Mouse (Mus musculus) testis, adult 2 months (tissue): Measurements from ENCODE around the gene Mbd6. TPM values are rescaled to one million over a fixed set of nuclear protein-coding genes. Genes with fewer than 3 reads are reported as not detected.

Experiments used
- H3K27ac ChIP-seq: fragments of 200-500 bp; 2 replicates; pipeline ENCODE4 v1.5.1; 2012; ENCODE audit warnings: low read depth, low read length; ENCODE audit not compliant: control insufficient read depth, insufficient read depth
- H3K27me3 ChIP-seq: fragments of 200-500 bp; 2 replicates; pipeline ENCODE4 v1.6.1; 2012; ENCODE audit warnings: mild to moderate bottlenecking, low read length, moderate library complexity; ENCODE audit not compliant: control insufficient read depth, insufficient read depth
- H3K36me3 ChIP-seq: fragments of 200-500 bp; 2 replicates; pipeline ENCODE4 v1.6.1; 2012; ENCODE audit warnings: mild to moderate bottlenecking, low read length; ENCODE audit not compliant: control insufficient read depth, insufficient read depth
- H3K4me1 ChIP-seq: fragments of 200-500 bp; 2 replicates; pipeline ENCODE4 v1.6.1; 2012; ENCODE audit warnings: low read length; ENCODE audit not compliant: control insufficient read depth, insufficient read depth
- H3K4me3 ChIP-seq: fragments of 200-500 bp; 2 replicates; pipeline ENCODE4 v1.5.1; 2012; ENCODE audit warnings: low read depth, mild to moderate bottlenecking, low read length, moderate library complexity, mixed read lengths; ENCODE audit not compliant: control insufficient read depth
- CTCF ChIP-seq: fragments of 200-500 bp; IDR thresholded peaks from 2 replicates; pipeline ENCODE4 v1.5.1; 2012; ENCODE audit warnings: low read depth, mild to moderate bottlenecking, inconsistent platforms, low read length, moderate library complexity; ENCODE audit not compliant: control insufficient read depth, insufficient read depth, insufficient replicate concordance
- POLR2A ChIP-seq: fragments of 200-500 bp; IDR thresholded peaks from 2 replicates; pipeline ENCODE4 v1.6.1; 2012; ENCODE audit warnings: low read depth, mild to moderate bottlenecking, inconsistent platforms, low read length, moderate library complexity; ENCODE audit not compliant: control insufficient read depth
- polyA plus RNA-seq: library from polyadenylated mRNA; depleted of rRNA; stranded (reverse); fragments of >200 nt; gene quantifications from 2 replicates; pipeline ENCODE4 v1.2.3, GENCODE M21; 2012

Mbd6 gene
- polyA plus RNA-seq, 1 experiment: 74.1 TPM

DNA sequence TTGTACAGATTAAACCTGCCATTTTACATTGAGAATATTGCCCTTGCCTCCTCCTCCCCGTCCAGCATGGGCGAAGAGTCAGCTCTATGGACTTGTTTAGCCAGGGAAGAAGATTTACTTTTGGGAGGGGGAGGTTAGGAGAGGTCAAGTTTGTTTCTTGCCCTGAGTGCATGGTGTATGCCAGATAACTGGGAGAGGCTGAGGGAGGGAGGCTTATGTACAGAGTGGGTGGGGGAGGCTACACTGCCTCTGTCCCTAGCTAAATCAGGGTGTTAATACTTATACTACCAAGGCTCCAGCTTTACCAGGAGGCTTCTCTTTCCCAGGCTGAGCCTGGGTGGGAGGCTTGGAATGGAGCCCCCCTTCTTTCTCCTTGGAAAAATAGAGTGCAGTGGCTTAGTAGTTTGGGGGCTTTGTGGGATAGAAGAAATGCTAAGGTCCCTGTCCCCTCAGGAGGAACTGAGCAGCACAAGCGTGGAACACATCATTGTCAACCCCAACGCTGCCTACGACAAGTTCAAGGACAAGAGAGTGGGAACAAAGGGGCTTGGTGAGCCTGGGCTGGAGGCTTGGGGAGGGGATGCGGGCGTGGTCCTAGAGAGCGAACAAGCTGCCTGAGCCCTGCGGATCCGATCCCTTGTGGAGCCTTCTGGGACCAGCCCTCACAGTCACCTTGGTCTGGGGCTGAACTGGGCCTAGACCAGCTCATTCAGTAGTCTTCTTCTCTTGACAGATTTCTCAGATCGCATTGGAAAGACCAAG is 14.4 kb downstream of the Mbd6 start:
- H3K36me3 ChIP-seq: peaks cover 3% of the 10 kb centered on the region
- H3K27ac ChIP-seq: no peak overlapping the region
- no peaks in the 10 kb centered on the region for H3K4me1 ChIP-seq
- no peaks in the 10 kb centered on the region for H3K27me3 ChIP-seq
- TF ChIP-seq POLR2A: no peak
- H3K4me3 ChIP-seq: no peak overlapping the region

DNA sequence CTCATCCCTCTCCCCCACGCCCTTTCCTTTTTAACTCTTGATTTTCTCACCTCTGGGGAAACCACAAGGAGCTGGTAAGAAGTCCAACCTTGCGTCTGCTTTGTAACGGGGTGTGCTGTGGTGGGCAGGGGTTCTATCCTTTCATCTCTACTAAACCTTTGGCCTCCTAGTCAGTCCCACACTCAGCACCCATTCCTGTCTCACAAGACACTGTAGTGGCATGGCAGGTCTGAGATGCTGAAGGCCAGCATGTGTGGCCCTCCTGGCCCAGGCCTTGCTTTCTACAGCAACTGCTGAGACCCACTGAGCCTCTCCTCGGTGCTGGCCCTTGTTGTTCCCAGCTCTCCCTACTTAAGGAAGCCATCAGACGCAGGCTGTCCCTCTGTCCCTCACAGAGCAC is 16.4 kb downstream of the Mbd6 start:
- no peak overlapping the region for H3K27ac ChIP-seq
- no peak overlapping the region for H3K4me3 ChIP-seq
- peaks cover 5% of the 10 kb centered on the region for H3K36me3 ChIP-seq
- TF ChIP-seq CTCF: no peak
- TF ChIP-seq POLR2A: no peak
- no peaks in the 10 kb centered on the region for H3K27me3 ChIP-seq
- peaks cover 1% of the 10 kb centered on the region for H3K4me1 ChIP-seq

DNA sequence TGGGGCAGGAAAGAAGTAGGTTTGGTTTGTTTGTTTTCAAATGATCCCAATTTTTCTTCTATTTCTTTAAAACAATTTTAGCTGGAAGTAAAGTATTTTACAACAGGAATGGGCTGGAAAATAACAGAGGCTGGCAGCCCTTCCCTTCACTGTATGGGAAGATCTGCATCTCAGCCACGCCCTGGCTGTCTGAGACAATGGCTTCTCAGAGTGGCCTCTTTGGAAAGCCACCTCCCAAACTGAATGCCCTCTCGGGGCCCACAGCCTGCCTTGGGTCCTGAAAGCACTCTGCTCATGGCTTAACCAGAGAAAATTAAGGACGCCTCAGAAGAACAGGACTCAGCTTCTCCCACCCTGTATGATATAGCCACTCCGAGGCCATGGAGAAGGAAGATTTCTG is 18.9 kb downstream of the Mbd6 start:
- no peak overlapping the region for H3K4me3 ChIP-seq
- peaks cover 4% of the 10 kb centered on the region for H3K4me1 ChIP-seq
- H3K36me3 ChIP-seq: peaks cover 3% of the 10 kb centered on the region
- H3K27ac ChIP-seq: no peak overlapping the region
- TF ChIP-seq CTCF: no peak
- no peak for TF ChIP-seq POLR2A
- H3K27me3 ChIP-seq: no peaks in the 10 kb centered on the region

DNA sequence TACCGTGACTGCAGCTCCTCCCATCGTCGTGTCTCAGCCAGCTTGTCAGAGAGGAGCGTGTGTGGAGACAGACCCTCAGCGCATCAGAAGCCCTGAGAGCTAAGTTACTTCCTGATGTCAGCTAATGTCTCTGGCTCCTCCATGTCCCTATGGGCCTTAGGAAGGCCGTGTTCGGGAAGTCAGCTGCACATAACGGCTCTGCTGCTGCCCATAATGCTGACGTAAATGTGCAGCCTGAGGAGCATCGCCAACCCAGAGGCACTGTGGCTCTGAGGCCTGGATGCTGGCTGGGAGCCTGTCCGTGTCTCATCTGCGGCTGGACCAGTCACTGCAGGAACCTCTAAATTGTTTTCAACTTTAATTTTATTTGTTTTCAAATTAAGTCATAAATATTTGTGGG is 19.8 kb downstream of the Mbd6 start:
- Histone ChIP-seq H3K4me1 (peaks cover 4% of the 10 kb centered on the region), H3K4me3 (no peak overlapping the region), H3K27me3 (no peaks in the 10 kb centered on the region), H3K36me3 (peaks cover 1% of the 10 kb centered on the region), H3K27ac (no peak overlapping the region)
- TF ChIP-seq CTCF: no peak
- no peak for TF ChIP-seq POLR2A

DNA sequence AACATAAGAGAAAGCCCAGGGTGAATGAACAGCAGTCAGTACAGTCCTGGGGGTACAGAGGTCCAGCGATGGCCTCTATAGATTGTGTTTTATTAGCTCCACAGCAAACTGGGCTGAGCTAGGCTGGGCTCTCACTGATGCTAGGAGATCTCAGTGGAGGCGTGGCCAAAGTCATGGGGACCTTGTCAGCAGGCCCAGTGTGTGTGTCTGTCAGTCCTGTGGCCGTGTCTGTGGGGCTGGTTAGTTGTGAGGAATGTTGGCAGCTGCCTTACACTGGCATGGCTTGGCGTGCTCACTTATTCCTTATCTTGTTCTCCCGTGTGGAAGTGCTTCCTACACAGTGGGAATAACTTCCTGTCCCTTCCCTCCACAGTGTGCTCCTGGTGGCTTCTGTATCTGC is 20.4 kb downstream of the Mbd6 start:
- TF ChIP-seq POLR2A (no peak), CTCF (no peak)
- Histone ChIP-seq H3K4me1 (peaks cover 4% of the 10 kb centered on the region), H3K4me3 (no peak overlapping the region), H3K36me3 (peaks cover 1% of the 10 kb centered on the region), H3K27me3 (no peaks in the 10 kb centered on the region), H3K27ac (no peak overlapping the region)

DNA sequence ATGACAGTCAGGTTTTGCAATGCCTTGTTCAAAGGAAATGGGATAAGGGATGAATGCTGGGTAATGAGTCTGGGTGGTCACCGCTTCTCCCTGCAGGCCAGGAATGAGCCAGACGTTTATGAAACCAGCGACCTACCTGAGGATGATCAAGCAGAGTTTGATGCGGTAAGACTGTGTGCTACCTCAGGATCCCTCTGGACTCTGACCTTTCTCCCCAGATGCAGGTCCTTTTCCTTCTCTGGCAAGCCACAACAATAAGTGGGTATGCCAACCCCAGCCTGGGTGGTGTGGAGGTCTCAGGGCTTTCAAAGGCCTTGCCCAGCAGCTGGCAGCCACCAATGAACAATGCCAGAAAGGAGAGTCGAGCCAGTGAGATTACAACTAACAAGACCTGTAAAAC is 21.5 kb downstream of the Mbd6 start:
- Histone ChIP-seq H3K27me3 (no peaks in the 10 kb centered on the region; the same call in 1 of the 2 replicates), H3K36me3 (peaks cover 1% of the 10 kb centered on the region), H3K4me3 (peak overlapping the region; percentile 91), H3K4me1 (peaks cover 14% of the 10 kb centered on the region), H3K27ac (no peak overlapping the region)
- TF ChIP-seq CTCF (no peak), POLR2A (no peak)

DNA sequence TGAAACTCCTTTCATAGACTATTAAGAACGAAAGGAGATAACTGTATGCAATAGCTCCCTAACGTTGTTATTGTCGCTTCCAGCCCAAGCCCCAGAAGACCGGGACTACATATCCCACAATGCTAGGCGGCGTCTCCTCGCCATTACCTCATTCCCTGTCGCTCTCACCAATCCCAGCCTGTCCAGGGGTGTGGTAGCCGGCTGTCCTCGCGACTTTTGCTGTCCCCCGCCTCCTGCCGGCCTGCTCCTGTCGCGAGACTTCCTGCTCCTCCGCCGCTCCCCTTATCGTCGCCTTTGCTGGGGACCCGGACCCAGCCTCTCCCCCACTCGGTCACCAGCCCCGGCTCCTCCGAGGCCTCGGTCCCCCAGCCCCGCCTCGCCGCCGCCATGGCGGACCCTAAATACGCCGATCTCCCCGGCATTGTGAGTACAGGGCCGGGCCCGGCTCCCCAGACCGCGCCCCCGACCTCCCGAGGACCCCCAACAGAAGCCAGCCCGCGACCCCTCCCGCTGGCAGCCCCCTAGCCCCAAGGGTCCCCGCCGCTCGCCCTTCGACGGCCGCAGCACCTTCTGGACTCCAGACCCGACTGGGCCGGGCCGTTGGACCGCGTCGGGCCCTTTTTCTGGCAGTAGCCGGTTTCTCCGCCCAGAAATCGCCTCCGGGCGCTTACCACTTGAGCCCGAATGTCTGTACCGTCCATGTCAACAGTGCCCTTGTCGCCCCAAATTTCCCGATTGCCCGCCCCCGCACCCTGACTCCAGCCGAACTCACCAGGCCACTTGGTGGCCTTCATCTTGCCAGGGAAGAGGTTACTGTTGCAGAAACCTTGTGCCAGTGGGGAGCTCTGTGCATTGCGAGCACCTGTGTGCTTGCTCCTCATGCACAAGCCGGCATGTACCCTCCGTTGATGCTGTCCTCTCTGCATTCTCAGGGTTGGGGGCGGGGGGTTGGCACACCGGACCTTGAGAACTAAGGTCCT is 22.4 kb downstream of the Mbd6 start, which contains the start of gene Dctn2:
Gene Dctn2, plus strand, starts transcription at position 257 of the 980 bp plus-strand sequence.
- no peak for TF ChIP-seq CTCF
- peak; percentile 83 for TF ChIP-seq POLR2A
- peak within 1 kb of the TSS; percentile 67 for H3K27ac ChIP-seq
- peaks cover 15% of the 10 kb centered on the region for H3K4me1 ChIP-seq
- H3K27me3 ChIP-seq: no peaks in the 10 kb centered on the region; the same call in 1 of the 2 replicates
- peaks cover 1% of the 10 kb centered on the region; the same call in 1 of the 2 replicates for H3K36me3 ChIP-seq
- H3K4me3 ChIP-seq: peak within 1 kb of the TSS; percentile 91
